Mouse (Mus musculus) lung, embryonic 16.5 days (tissue): Measurements from ENCODE around the gene Ceacam14. TPM values are rescaled to one million over a fixed set of nuclear protein-coding genes. Genes with fewer than 3 reads are reported as not detected.

Experiments used
- ATAC-seq: fragments of 200-750 bp; cut with Nextera tagmentation; 2 replicates; pipeline ENCODE4 v1.8.0; 2017; ENCODE audit warnings: low read depth, mild to moderate bottlenecking, moderate library complexity
- H3K27ac ChIP-seq: fragments of 300-500 bp; sonication (generic); 2 replicates; pipeline ENCODE4 v1.5.1; 2014; ENCODE audit warnings: mild to moderate bottlenecking, control low read depth, low read length
- H3K27me3 ChIP-seq: fragments of 300-500 bp; sonication (generic); 2 replicates; pipeline ENCODE4 v1.6.1; 2014; ENCODE audit warnings: low read depth, low read length, mixed read lengths; ENCODE audit not compliant: control insufficient read depth, insufficient read depth
- H3K36me3 ChIP-seq: fragments of 300-500 bp; sonication (generic); 2 replicates; pipeline ENCODE4 v1.6.1; 2014; ENCODE audit warnings: low read length; ENCODE audit not compliant: control insufficient read depth, insufficient read depth
- H3K4me1 ChIP-seq: fragments of 300-500 bp; sonication (generic); replicated peaks from 2 replicates; pipeline ENCODE4 v1.6.1; 2014; ENCODE audit warnings: low read length, mixed read lengths; ENCODE audit not compliant: control insufficient read depth, insufficient read depth
- H3K4me2 ChIP-seq: fragments of 300-500 bp; sonication (generic); 2 replicates; pipeline ENCODE4 v1.6.1; 2014; ENCODE audit warnings: low read depth, low read length, control low read depth
- H3K4me3 ChIP-seq: fragments of 300-500 bp; sonication (generic); 2 replicates; pipeline ENCODE4 v1.5.1; 2014; ENCODE audit warnings: mild to moderate bottlenecking, low read length, control low read depth
- H3K9ac ChIP-seq: fragments of 300-500 bp; sonication (generic); 2 replicates; pipeline ENCODE4 v1.6.1; 2014; ENCODE audit warnings: low read length, control low read depth
- H3K9me3 ChIP-seq: fragments of 300-500 bp; sonication (generic); 2 replicates; pipeline ENCODE4 v1.6.1; 2016; ENCODE audit warnings: low read length; ENCODE audit not compliant: control insufficient read depth
- WGBS: fragments of 180-500 bp; shearing (Covaris S2); extraction: QIAGEN DNeasy Blood & Tissue Kit; methylation state at CpG from one replicate; pipeline ENCODE4 v1.1.7; 2014; 5-methylcytosine and 5-hydroxymethylcytosine counted together
- polyA plus RNA-seq: library from polyadenylated mRNA; unstranded; fragments of >200 nt; fragmentation: Nextera tagmentation; extraction: Ambion mirVana; gene quantifications from 2 replicates; pipeline ENCODE4 v1.2.1, GENCODE M21; 2015

Ceacam14 gene
- not detected in 2 replicates for polyA plus RNA-seq

DNA sequence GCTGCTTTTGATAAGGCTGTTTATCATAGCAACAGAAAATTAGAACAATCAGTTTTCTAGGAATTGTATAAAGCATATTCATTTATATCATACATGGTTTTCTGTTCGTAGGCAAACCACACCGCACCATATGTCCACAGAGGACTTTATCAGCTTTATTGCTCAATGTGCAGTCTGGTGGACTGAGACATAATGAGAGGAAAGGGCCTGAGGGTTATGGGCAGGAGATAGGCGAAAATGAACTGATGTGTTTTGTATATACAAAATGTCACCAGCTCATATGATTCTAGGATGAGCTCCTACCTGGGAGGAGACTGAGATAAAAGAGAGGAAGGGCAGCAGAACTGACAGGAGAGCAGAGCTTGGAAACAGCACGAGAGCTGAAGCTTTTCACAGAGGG is at the start of gene Ceacam14:
Ceacam14 (plus strand) TSS at position 301 of the 400 bp plus-strand sequence.
- Histone ChIP-seq H3K27me3 (no peaks in the 10 kb centered on the region), H3K36me3 (no peaks in the 10 kb centered on the region), H3K4me3 (no peak within 1 kb of the TSS), H3K9me3 (peaks cover 3% of the 10 kb centered on the region; the same call in 1 of the 2 replicates), H3K9ac (no peak within 1 kb of the TSS), H3K4me2 (no peak within 1 kb of the TSS), H3K4me1 (no peaks in the 10 kb centered on the region), H3K27ac (no peak within 1 kb of the TSS)
- 59% methylated on average over 4 of the region's 4 CpGs for WGBS
- no peak for ATAC-seq

Other genes starting within 250 kb of the Ceacam14 start
- not detected in 2 replicates for gene Ceacam5, start 99.4 kb upstream of the Ceacam14 start, polyA plus RNA-seq
- not detected in 2 replicates for gene Gm5155, start 59.1 kb downstream of the Ceacam14 start, polyA plus RNA-seq
- not detected in 2 replicates for gene Ceacam11, start 159.5 kb downstream of the Ceacam14 start, polyA plus RNA-seq
- not detected in 2 replicates for gene Ceacam13, start 197.3 kb downstream of the Ceacam14 start, polyA plus RNA-seq